Mouse (Mus musculus): ENCODE measurements around the gene Brat1. TPM values are rescaled to one million over a fixed set of nuclear protein-coding genes. Genes with fewer than 3 reads are reported as not detected.

Brat1 gene
- total RNA-seq (2021): 1 to 10 TPM; 6.4 to 7.8 TPM
- long read RNA-seq, experiment 1, partial matches to known transcripts: 0 of 6 reads
- long read RNA-seq, experiment 1, other reads (novel, unspliced or antisense): 2 of 6 reads
- long read RNA-seq, experiment 2, partial matches to known transcripts: 2 of 8 reads
- long read RNA-seq, experiment 2, other reads (novel, unspliced or antisense): 2 of 8 reads

- peak; percentile 100 for DNase-seq
Observed at GRCm38 (mm10) chr5:140704378-140705251, at the start of gene Brat1. Gene Brat1, plus strand, starts transcription at chr5:140705011.

GRCm38 (mm10) chr5:140659607-140660272 is 45.1 kb upstream of the Brat1 start:
- DNase-seq: no peak

GRCm38 (mm10) chr5:140660398-140660797 is 44.4 kb upstream of the Brat1 start:
- no peak for DNase-seq

- DNase-seq: no peak
Observed at GRCm38 (mm10) chr5:140661427-140661826, 43.4 kb upstream of the Brat1 start.

GRCm38 (mm10) chr5:140661875-140662643 is 42.8 kb upstream of the Brat1 start:
- no peak for DNase-seq

- no peak for DNase-seq
Observed at GRCm38 (mm10) chr5:140662741-140663592, 41.8 kb upstream of the Brat1 start.

GRCm38 (mm10) chr5:140663621-140664180 is 41.1 kb upstream of the Brat1 start:
- DNase-seq: peak; percentile 65 to 77

GRCm38 (mm10) chr5:140672115-140672514 is 32.7 kb upstream of the Brat1 start:
- no peak for DNase-seq

- DNase-seq: peak; percentile 25 to 64
Observed at GRCm38 (mm10) chr5:140672603-140673002, 32.2 kb upstream of the Brat1 start.

GRCm38 (mm10) chr5:140674036-140674435 is 30.8 kb upstream of the Brat1 start:
- DNase-seq: no peak

- DNase-seq: no peak
Observed at GRCm38 (mm10) chr5:140675079-140675478, 29.7 kb upstream of the Brat1 start.

GRCm38 (mm10) chr5:140675640-140676039 is 29.2 kb upstream of the Brat1 start:
- no peak for DNase-seq

- DNase-seq: no peak
Observed at GRCm38 (mm10) chr5:140677137-140677536, 27.7 kb upstream of the Brat1 start.

GRCm38 (mm10) chr5:140680051-140680450 is 24.8 kb upstream of the Brat1 start:
- DNase-seq: no peak

GRCm38 (mm10) chr5:140680950-140681349 is 23.9 kb upstream of the Brat1 start:
- no peak for DNase-seq

GRCm38 (mm10) chr5:140682113-140682512 is 22.7 kb upstream of the Brat1 start:
- DNase-seq: no peak

- peak in 1 of 2 experiments; percentile 59 for DNase-seq
Observed at GRCm38 (mm10) chr5:140684343-140685148, 20.3 kb upstream of the Brat1 start.

- DNase-seq: no peak
Observed at GRCm38 (mm10) chr5:140688434-140688833, 16.4 kb upstream of the Brat1 start.

- DNase-seq: no peak
Observed at GRCm38 (mm10) chr5:140695987-140696386, 8.8 kb upstream of the Brat1 start.

- no peak for DNase-seq
Observed at GRCm38 (mm10) chr5:140699776-140700175, 5.0 kb upstream of the Brat1 start.
